Mouse (Mus musculus) intestine, postnatal 0 days (tissue): Measurements from ENCODE around the gene Sptssb. TPM values are rescaled to one million over a fixed set of nuclear protein-coding genes. Genes with fewer than 3 reads are reported as not detected.

Experiments used
- ATAC-seq: fragments of 200-750 bp; cut with Nextera tagmentation; 2 replicates; pipeline ENCODE4 v1.8.0; 2017; ENCODE audit warnings: mild to moderate bottlenecking, moderate TSS enrichment, moderate library complexity
- H3K27ac ChIP-seq: fragments of 300-500 bp; sonication (generic); 2 replicates; pipeline ENCODE4 v1.5.1; 2014; ENCODE audit warnings: mild to moderate bottlenecking, low read depth, low read length, moderate library complexity
- H3K27me3 ChIP-seq: fragments of 300-500 bp; sonication (generic); replicated peaks from 2 replicates; pipeline ENCODE4 v1.6.1; 2014; ENCODE audit warnings: low read length, mixed read lengths; ENCODE audit not compliant: control insufficient read depth, insufficient read depth
- H3K36me3 ChIP-seq: fragments of 300-500 bp; sonication (generic); 2 replicates; pipeline ENCODE4 v1.6.1; 2014; ENCODE audit warnings: mild to moderate bottlenecking, moderate library complexity; ENCODE audit not compliant: control insufficient read depth, insufficient read depth
- H3K4me1 ChIP-seq: fragments of 300-500 bp; sonication (generic); replicated peaks from 2 replicates; pipeline ENCODE4 v1.6.1; 2014; ENCODE audit warnings: antibody characterized with exemption, low read length, mixed read lengths; ENCODE audit not compliant: control insufficient read depth, insufficient read depth
- H3K4me2 ChIP-seq: fragments of 300-500 bp; sonication (generic); replicated peaks from 2 replicates; pipeline ENCODE4 v1.6.1; 2014; ENCODE audit warnings: low read depth, mild to moderate bottlenecking, moderate library complexity
- H3K4me3 ChIP-seq: fragments of 300-500 bp; sonication (generic); 2 replicates; pipeline ENCODE4 v1.5.1; 2014; ENCODE audit warnings: low read depth, low read length
- H3K9ac ChIP-seq: fragments of 300-500 bp; sonication (generic); 2 replicates; pipeline ENCODE4 v1.6.1; 2014; ENCODE audit warnings: mild to moderate bottlenecking, low read depth, low read length
- H3K9me3 ChIP-seq: fragments of 300-500 bp; sonication (generic); 2 replicates; pipeline ENCODE4 v1.6.1; 2016; ENCODE audit warnings: mixed run types; ENCODE audit not compliant: control insufficient read depth
- CTCF ChIP-seq: sonication (generic); IDR thresholded peaks from 2 replicates; pipeline ENCODE4 v1.5.1; 2016; ENCODE audit warnings: low read depth, mild to moderate bottlenecking, control low read depth, antibody characterized with exemption, moderate library complexity
- WGBS: fragments of 180-500 bp; shearing (Covaris S2); extraction: QIAGEN DNeasy Blood & Tissue Kit; methylation state at CpG from one replicate; pipeline ENCODE4 v1.1.7; 2014; 5-methylcytosine and 5-hydroxymethylcytosine counted together
- polyA plus RNA-seq: library from polyadenylated mRNA; unstranded; fragments of >200 nt; fragmentation: Nextera tagmentation; extraction: Ambion mirVana; gene quantifications from 2 replicates; pipeline ENCODE4 v1.2.1, GENCODE M21; 2015

Gene Sptssb
- polyA plus RNA-seq, 1 experiment from 2014 or later = 7.0 TPM

GRCm38 (mm10) chr3:69819146-69819850, 40.4 kb downstream of the Sptssb start:
- H3K27ac ChIP-seq = no peak overlapping the region
- no peak overlapping the region for H3K4me2 ChIP-seq

GRCm38 (mm10) chr3:69818466-69818865, 41.3 kb downstream of the Sptssb start:
- Histone ChIP-seq H3K36me3 (no peaks in the 10 kb centered on the region), H3K9ac (no peak overlapping the region), H3K4me1 (no peaks in the 10 kb centered on the region), H3K27me3 (no peaks in the 10 kb centered on the region), H3K27ac (no peak overlapping the region), H3K9me3 (no peaks in the 10 kb centered on the region), H3K4me3 (no peak overlapping the region), H3K4me2 (no peak overlapping the region)
- ATAC-seq = no peak
- no peak for TF ChIP-seq CTCF
- WGBS = 56% methylated on average over 5 of the region's 5 CpGs

More at GRCm38 (mm10) chr3:69819146-69819850, 40.4 kb downstream of the Sptssb start:
- H3K4me1 ChIP-seq = no peaks in the 10 kb centered on the region
- no peak overlapping the region for H3K4me3 ChIP-seq
- H3K9me3 ChIP-seq = no peaks in the 10 kb centered on the region
- no peaks in the 10 kb centered on the region for H3K36me3 ChIP-seq
- H3K27me3 ChIP-seq = no peaks in the 10 kb centered on the region
- WGBS = 78% methylated on average over 7 of the region's 7 CpGs
- H3K9ac ChIP-seq = no peak overlapping the region
- no peak for ATAC-seq
- TF ChIP-seq CTCF = no peak

GRCm38 (mm10) chr3:69816547-69816946, 43.2 kb downstream of the Sptssb start:
- no peak overlapping the region for H3K4me3 ChIP-seq
- no peak overlapping the region for H3K4me2 ChIP-seq
- no peak for ATAC-seq
- no peaks in the 10 kb centered on the region for H3K4me1 ChIP-seq
- no peaks in the 10 kb centered on the region for H3K9me3 ChIP-seq
- no peak overlapping the region for H3K27ac ChIP-seq
- WGBS = 80% methylated on average over 2 of the region's 2 CpGs
- no peaks in the 10 kb centered on the region for H3K36me3 ChIP-seq
- TF ChIP-seq CTCF = no peak
- no peak overlapping the region for H3K9ac ChIP-seq
- H3K27me3 ChIP-seq = no peaks in the 10 kb centered on the region

- Histone ChIP-seq H3K9me3 (no peaks in the 10 kb centered on the region), H3K4me3 (no peak overlapping the region), H3K4me1 (no peaks in the 10 kb centered on the region), H3K4me2 (no peak overlapping the region), H3K9ac (no peak overlapping the region), H3K36me3 (no peaks in the 10 kb centered on the region), H3K27ac (no peak overlapping the region), H3K27me3 (no peaks in the 10 kb centered on the region)
- 49% methylated on average over 11 of the region's 11 CpGs for whole genome bisulfite sequencing
- TF ChIP-seq CTCF = no peak
- ATAC-seq = no peak
These were observed 46.6 kb downstream of the Sptssb start for GRCm38 (mm10) chr3:69813005-69813695.

GRCm38 (mm10) chr3:69812442-69812841, 47.3 kb downstream of the Sptssb start:
- no peaks in the 10 kb centered on the region for H3K27me3 ChIP-seq
- H3K9me3 ChIP-seq = no peaks in the 10 kb centered on the region
- ATAC-seq = no peak
- H3K4me1 ChIP-seq = no peaks in the 10 kb centered on the region
- H3K27ac ChIP-seq = no peak overlapping the region
- no peaks in the 10 kb centered on the region for H3K36me3 ChIP-seq
- TF ChIP-seq CTCF = no peak
- H3K4me3 ChIP-seq = no peak overlapping the region
- no peak overlapping the region for H3K4me2 ChIP-seq
- H3K9ac ChIP-seq = no peak overlapping the region
- 63% methylated on average over 2 of the region's 2 CpGs for WGBS

GRCm38 (mm10) chr3:69808479-69808878, 51.3 kb downstream of the Sptssb start:
- Histone ChIP-seq H3K27me3 (no peaks in the 10 kb centered on the region), H3K4me2 (no peak overlapping the region), H3K4me1 (no peaks in the 10 kb centered on the region), H3K27ac (no peak overlapping the region), H3K9me3 (no peaks in the 10 kb centered on the region), H3K9ac (no peak overlapping the region), H3K4me3 (no peak overlapping the region), H3K36me3 (no peaks in the 10 kb centered on the region)
- WGBS = 59% methylated on average over 7 of the region's 7 CpGs
- TF ChIP-seq CTCF = no peak
- ATAC-seq = no peak
